Mouse (Mus musculus): ENCODE results near the gene Pfkp.

DNA sequence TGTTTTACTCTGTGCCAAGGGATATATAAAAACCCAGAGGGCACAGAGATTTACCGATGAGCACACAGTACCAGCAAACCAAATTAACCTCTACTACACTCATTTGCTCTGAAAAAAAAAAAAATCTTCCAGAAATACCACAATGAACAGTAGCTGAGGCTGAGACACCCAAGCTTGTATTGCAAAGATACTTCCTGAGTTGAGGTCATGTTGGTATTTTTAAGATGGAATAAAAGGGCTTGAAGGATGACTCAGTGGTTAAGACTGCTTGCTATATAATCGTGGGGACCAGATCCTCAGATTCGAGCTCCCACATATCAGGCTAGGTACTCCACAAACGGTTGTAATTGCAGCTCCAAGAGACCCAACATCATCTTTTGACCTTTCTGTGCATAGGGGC, 24.5 kb downstream of the Pfkp start:
- TF ChIP-seq CTCF (IDR thresholded peaks at IDR 0.05; ENCODE audit: extremely low read depth, insufficient read depth, insufficient read length, insufficient replicate concordance) (no peak), POLR2A (IDR thresholded peaks at IDR 0.05; ENCODE audit: low read depth, low read length) (no peak)

All from spleen, adult 2 months (tissue).